Mouse (Mus musculus): ENCODE data around the gene Foxk1. TPM values are rescaled to one million over a fixed set of nuclear protein-coding genes. Genes with fewer than 3 reads are reported as not detected.

Gene Foxk1
- total and polyA plus RNA-seq, 2 experiments from 2014 or later: 1.8 to 9.5 TPM

DNA sequence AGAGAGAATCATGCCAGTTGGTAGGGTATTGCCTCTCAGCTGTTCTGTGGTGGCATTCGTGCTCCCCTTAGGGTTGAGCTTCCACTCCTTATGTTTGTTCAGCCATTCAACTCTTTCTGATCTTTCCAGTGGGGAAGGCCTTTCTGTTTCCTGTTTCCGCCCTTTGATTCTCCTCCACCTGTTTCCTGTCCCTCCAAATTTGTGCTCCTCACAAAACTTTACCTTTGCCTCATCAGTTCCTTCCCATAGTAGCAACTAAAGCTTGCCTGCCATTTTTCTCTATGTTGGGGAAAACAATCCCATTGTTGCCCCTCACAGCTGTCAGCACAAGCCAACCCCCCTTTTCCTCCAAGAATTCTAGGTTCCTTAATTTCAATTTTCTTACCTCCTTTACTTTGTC, 23.2 kb upstream of the Foxk1 start:
- Histone ChIP-seq H3K4me2 (ENCODE audit: low read depth, low read length) (no peak overlapping the region), H3K36me3 (replicated peaks; ENCODE audit: control insufficient read depth, insufficient read depth, low read length) (no peaks in the 10 kb centered on the region), H3K4me1 (ENCODE audit: control insufficient read depth, insufficient read depth) (no peaks in the 10 kb centered on the region), H3K9ac (replicated peaks; ENCODE audit: low read depth, low read length) (no peak overlapping the region), H3K27ac (ENCODE audit: low read depth) (0 out of 2 replicates have a peak overlapping the region, but pooled peaks have one; percentile 15), H3K9me3 (replicated peaks; ENCODE audit: control insufficient read depth, low read length) (no peaks in the 10 kb centered on the region), H3K4me3 (ENCODE audit: low read depth, low read length) (no peak overlapping the region), H3K27me3 (ENCODE audit: control insufficient read depth, insufficient read depth, low read length) (no peaks in the 10 kb centered on the region)
- DNase-seq (ENCODE audit: low spot score) (no peak), ATAC-seq (ENCODE audit: insufficient read depth, low read depth) (no peak)
- TF ChIP-seq EP300 (IDR thresholded peaks at IDR 0.05; ENCODE audit: low read depth) (no peak), CTCF (IDR thresholded peaks at IDR 0.05; ENCODE audit: low read depth) (no peak)
- WGBS: 77% methylated on average over 2 of the region's 2 CpGs

DNA sequence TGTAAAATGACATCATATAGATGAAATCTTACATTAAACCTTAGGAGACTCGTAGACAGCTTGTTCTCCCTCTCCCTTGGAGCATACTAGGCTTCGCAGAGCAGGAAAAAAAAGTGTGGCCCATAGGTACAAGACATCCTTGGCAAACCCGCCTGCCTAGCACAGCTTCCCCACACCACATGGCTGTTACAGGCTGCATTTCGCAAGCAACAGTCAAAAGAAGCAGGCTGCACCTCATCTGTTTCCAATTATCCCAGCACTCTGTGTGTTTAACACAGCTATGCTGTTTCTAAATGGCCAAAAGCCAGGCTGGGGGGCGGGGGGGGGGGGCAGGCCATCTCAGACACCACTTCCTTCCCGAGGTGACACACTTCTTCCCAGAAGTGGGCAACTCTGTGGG, 20.8 kb upstream of the Foxk1 start:
- DNase-seq (ENCODE audit: low spot score): no peak
- Histone ChIP-seq H3K9ac (replicated peaks; ENCODE audit: low read depth, low read length) (no peak overlapping the region), H3K36me3 (replicated peaks; ENCODE audit: control insufficient read depth, insufficient read depth, low read length) (no peaks in the 10 kb centered on the region), H3K4me3 (ENCODE audit: low read depth, low read length) (no peak overlapping the region), H3K4me1 (ENCODE audit: control insufficient read depth, insufficient read depth) (no peaks in the 10 kb centered on the region), H3K27ac (ENCODE audit: low read depth) (no peak overlapping the region), H3K4me2 (ENCODE audit: low read depth, low read length) (no peak overlapping the region), H3K27me3 (ENCODE audit: control insufficient read depth, insufficient read depth, low read length) (no peaks in the 10 kb centered on the region), H3K9me3 (replicated peaks; ENCODE audit: control insufficient read depth, low read length) (no peaks in the 10 kb centered on the region)
- 49% methylated on average over 6 of the region's 6 CpGs for WGBS
- TF ChIP-seq CTCF (IDR thresholded peaks at IDR 0.05; ENCODE audit: low read depth) (no peak), EP300 (IDR thresholded peaks at IDR 0.05; ENCODE audit: low read depth) (no peak)
- no peak for ATAC-seq (ENCODE audit: insufficient read depth, low read depth)

DNA sequence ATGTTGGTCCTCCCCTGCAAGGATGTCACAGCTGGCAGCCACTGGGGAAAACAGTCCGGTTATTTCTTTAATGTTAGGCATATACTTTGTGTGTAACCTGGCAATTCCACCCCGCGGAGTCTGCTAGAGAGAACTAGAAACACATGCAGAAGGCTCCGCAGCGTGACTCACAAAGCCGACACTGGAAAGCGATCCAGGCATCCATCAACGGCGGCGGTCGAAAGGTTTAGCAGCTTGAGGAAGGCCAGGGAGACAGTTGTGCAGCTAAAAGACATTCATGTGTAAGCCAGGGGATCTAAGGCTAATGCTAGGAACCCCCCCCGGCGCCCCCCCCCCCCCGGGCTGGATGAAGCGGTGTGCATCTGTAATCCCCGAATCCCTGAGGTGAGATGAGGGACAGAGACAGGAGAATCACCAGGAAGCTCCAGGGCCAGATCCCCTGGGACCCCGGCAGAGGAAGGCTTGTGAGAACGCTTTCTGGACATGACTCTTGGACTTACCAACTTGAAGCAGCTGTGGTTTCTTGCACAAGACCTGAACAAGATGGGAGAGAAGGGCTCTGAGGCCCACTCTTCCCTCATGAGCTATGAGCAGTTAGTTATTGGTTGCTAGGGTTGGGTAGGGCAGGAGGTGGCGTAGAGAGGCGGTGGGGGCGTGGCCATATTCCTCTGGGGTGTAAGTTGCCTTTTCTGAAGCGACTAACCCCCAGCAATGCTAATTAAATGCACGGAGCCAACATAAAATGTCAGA, 16.2 kb upstream of the Foxk1 start:
- H3K4me3 ChIP-seq (ENCODE audit: low read depth, low read length): no peak overlapping the region
- no peak for TF ChIP-seq CTCF (IDR thresholded peaks at IDR 0.05; ENCODE audit: low read depth)
- TF ChIP-seq EP300 (IDR thresholded peaks at IDR 0.05; ENCODE audit: low read depth): no peak
- H3K4me2 ChIP-seq (ENCODE audit: low read depth, low read length): no peak overlapping the region
- H3K9ac ChIP-seq (replicated peaks; ENCODE audit: low read depth, low read length): no peak overlapping the region
- no peak for DNase-seq (ENCODE audit: low spot score)
- peaks cover 6% of the 10 kb centered on the region; the same call in 1 of the 2 replicates for H3K4me1 ChIP-seq (ENCODE audit: control insufficient read depth, insufficient read depth)
- H3K9me3 ChIP-seq (replicated peaks; ENCODE audit: control insufficient read depth, low read length): no peaks in the 10 kb centered on the region
- H3K27ac ChIP-seq (ENCODE audit: low read depth): no peak overlapping the region
- WGBS: 44% methylated on average over 23 of the region's 23 CpGs
- H3K36me3 ChIP-seq (replicated peaks; ENCODE audit: control insufficient read depth, insufficient read depth, low read length): no peaks in the 10 kb centered on the region
- H3K27me3 ChIP-seq (ENCODE audit: control insufficient read depth, insufficient read depth, low read length): no peaks in the 10 kb centered on the region
- ATAC-seq (ENCODE audit: insufficient read depth, low read depth): no peak

DNA sequence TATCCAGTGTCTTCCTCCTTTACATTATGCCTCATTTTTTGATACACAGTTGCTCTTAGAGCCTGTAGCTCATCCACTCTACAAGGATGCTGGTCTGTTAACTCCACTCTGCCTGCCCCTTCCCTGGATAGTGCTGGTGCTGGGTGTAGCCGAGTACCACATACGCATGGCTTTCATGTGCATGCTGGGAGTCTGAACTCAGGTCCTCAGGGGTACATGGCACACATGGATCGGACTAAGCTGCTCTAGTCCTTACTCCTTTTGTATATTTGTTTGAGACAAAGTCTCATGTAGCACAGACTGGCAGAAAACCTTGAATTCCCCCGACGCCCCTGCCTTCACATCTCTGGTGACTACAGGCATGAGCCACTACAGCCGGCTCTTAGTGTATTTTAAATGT, 15.0 kb upstream of the Foxk1 start:
- Histone ChIP-seq H3K4me2 (ENCODE audit: low read depth, low read length) (no peak overlapping the region), H3K27ac (ENCODE audit: low read depth) (no peak overlapping the region), H3K27me3 (ENCODE audit: control insufficient read depth, insufficient read depth, low read length) (no peaks in the 10 kb centered on the region), H3K9ac (replicated peaks; ENCODE audit: low read depth, low read length) (no peak overlapping the region), H3K4me1 (ENCODE audit: control insufficient read depth, insufficient read depth) (peaks cover 10% of the 10 kb centered on the region; the same call in 1 of the 2 replicates), H3K4me3 (ENCODE audit: low read depth, low read length) (no peak overlapping the region), H3K9me3 (replicated peaks; ENCODE audit: control insufficient read depth, low read length) (no peaks in the 10 kb centered on the region), H3K36me3 (replicated peaks; ENCODE audit: control insufficient read depth, insufficient read depth, low read length) (no peaks in the 10 kb centered on the region)
- no peak for TF ChIP-seq EP300 (IDR thresholded peaks at IDR 0.05; ENCODE audit: low read depth)
- no peak for TF ChIP-seq CTCF (IDR thresholded peaks at IDR 0.05; ENCODE audit: low read depth)
- ATAC-seq (ENCODE audit: insufficient read depth, low read depth) (no peak), DNase-seq (ENCODE audit: low spot score) (no peak)
- 77% methylated on average over 6 of the region's 6 CpGs for WGBS

GRCm38 (mm10) chr5:142386784-142387680, 14.3 kb upstream of the Foxk1 start:
- H3K9ac ChIP-seq (replicated peaks; ENCODE audit: low read depth, low read length): no peak overlapping the region
- DNase-seq (ENCODE audit: low spot score) (no peak), ATAC-seq (ENCODE audit: insufficient read depth, low read depth) (peak; percentile 19)
- TF ChIP-seq EP300 (IDR thresholded peaks at IDR 0.05; ENCODE audit: low read depth) (no peak), CTCF (IDR thresholded peaks at IDR 0.05; ENCODE audit: low read depth) (no peak)
- H3K4me2 ChIP-seq (ENCODE audit: low read depth, low read length): 0 out of 2 replicates have a peak overlapping the region, but pooled peaks have one; percentile 27
- 0 out of 2 replicates have a peak overlapping the region, but pooled peaks have one; percentile 20 for H3K27ac ChIP-seq (ENCODE audit: low read depth)
- H3K27me3 ChIP-seq (ENCODE audit: control insufficient read depth, insufficient read depth, low read length): no peaks in the 10 kb centered on the region
- H3K4me3 ChIP-seq (ENCODE audit: low read depth, low read length): no peak overlapping the region
- no peaks in the 10 kb centered on the region for H3K9me3 ChIP-seq (replicated peaks; ENCODE audit: control insufficient read depth, low read length)
- 43% methylated on average over 17 of the region's 17 CpGs for WGBS
- peaks cover 13% of the 10 kb centered on the region; the same call in 1 of the 2 replicates for H3K4me1 ChIP-seq (ENCODE audit: control insufficient read depth, insufficient read depth)
- no peaks in the 10 kb centered on the region for H3K36me3 ChIP-seq (replicated peaks; ENCODE audit: control insufficient read depth, insufficient read depth, low read length)
